Mouse (Mus musculus): ENCODE measurements at regions not wholly inside any gene's neighbourhood (a gene's known extent, or its start where the extent isn't known, plus 50 kb on each side); places are given as distances from the start of the nearest gene placed in this dataset.

- TF ChIP-seq CTCF (IDR thresholded peaks at IDR 0.05) = peak; percentile 24
- TF ChIP-seq EP300 (IDR thresholded peaks at IDR 0.05) = peak; percentile 90
Measured at GRCm38 (mm10) chr8:126681948-126682651, 88.3 kb upstream of the Irf2bp2 start.
